Mouse (Mus musculus) embryonic facial prominence, embryonic 15.5 days (tissue): Measurements from ENCODE around the gene Tfdp2. TPM values are rescaled to one million over a fixed set of nuclear protein-coding genes. Genes with fewer than 3 reads are reported as not detected.
A peak's percentile ranks its signal among the peaks of the same experiment; 100 is the strongest.

Source experiments
- ATAC-seq: fragments of 200-750 bp; cut with Nextera tagmentation; 2 replicates; pipeline ENCODE4 v1.8.0; 2017; ENCODE audit warnings: low read depth, moderate TSS enrichment; ENCODE audit not compliant: insufficient number of reproducible peaks, low FRiP score, low TSS enrichment
- H3K27ac ChIP-seq: fragments of 300-500 bp; sonication (generic); replicated peaks from 2 replicates; pipeline ENCODE4 v1.5.1; 2015; ENCODE audit warnings: mild to moderate bottlenecking, inconsistent platforms
- H3K27me3 ChIP-seq: fragments of 300-500 bp; sonication (generic); 2 replicates; pipeline ENCODE4 v1.6.1; 2015; ENCODE audit warnings: inconsistent platforms
- H3K36me3 ChIP-seq: fragments of 300-500 bp; sonication (generic); 2 replicates; pipeline ENCODE4 v1.6.1; 2015; ENCODE audit warnings: mild to moderate bottlenecking, inconsistent platforms
- H3K4me1 ChIP-seq: fragments of 300-500 bp; sonication (generic); 2 replicates; pipeline ENCODE4 v1.6.1; 2015; ENCODE audit warnings: inconsistent platforms
- H3K4me2 ChIP-seq: fragments of 300-500 bp; sonication (generic); replicated peaks from 2 replicates; pipeline ENCODE4 v1.6.1; 2015; ENCODE audit warnings: mild to moderate bottlenecking, inconsistent platforms
- H3K4me3 ChIP-seq: fragments of 300-500 bp; sonication (generic); replicated peaks from 2 replicates; pipeline ENCODE4 v1.5.1; 2015; ENCODE audit warnings: mild to moderate bottlenecking, inconsistent platforms
- H3K9ac ChIP-seq: fragments of 300-500 bp; sonication (generic); 2 replicates; pipeline ENCODE4 v1.6.1; 2015; ENCODE audit warnings: inconsistent platforms
- H3K9me3 ChIP-seq: fragments of 300-500 bp; sonication (generic); replicated peaks from 2 replicates; pipeline ENCODE4 v1.6.1; 2016; ENCODE audit warnings: inconsistent platforms
- WGBS: fragments of 180-500 bp; shearing (Covaris S2); methylation state at CpG from one replicate; pipeline ENCODE4 v1.1.7; 2015; 5-methylcytosine and 5-hydroxymethylcytosine counted together
- polyA plus RNA-seq: library from polyadenylated mRNA; unstranded; fragments of >200 nt; fragmentation: Nextera tagmentation; extraction: Ambion mirVana; gene quantifications from 2 replicates; pipeline ENCODE4 v1.2.1, GENCODE M21; 2015

The Tfdp2 gene
- polyA plus RNA-seq, 1 experiment from 2014 or later, result 34.4 TPM

DNA sequence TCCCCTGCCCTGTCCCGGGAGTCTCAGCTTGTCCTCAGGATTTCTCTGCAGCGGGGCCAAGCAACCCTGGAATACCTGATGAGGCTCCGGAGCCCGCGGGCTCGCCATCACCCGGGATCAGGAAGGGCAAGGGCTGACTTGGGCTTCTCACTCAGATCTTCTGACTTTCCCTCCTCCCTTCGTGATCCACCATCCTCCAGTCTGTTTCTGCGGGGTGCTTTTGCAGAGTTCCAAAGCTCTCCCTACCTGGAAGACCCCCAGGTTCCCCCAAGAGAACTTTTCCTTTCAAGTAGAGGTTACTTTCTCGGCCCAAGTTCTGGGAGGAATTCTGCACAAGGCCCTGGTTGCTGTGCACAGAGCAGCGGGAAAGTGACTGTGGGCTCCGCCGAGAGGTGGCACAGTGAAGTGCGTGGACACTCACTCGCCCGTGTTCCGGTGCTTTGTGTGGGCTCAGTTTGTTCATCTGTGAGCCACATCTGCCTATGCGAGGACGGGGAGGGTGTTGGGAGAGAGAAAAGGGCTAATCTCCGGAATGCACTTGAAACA is 634 bp downstream of the Tfdp2 start:
- H3K4me1 ChIP-seq, result peaks cover 14% of the 10 kb centered on the region; the same call in 1 of the 2 replicates
- WGBS, result under 1% methylated on average over 20 of the region's 20 CpGs
- peak overlapping the region; percentile 91 for H3K4me3 ChIP-seq
- H3K4me2 ChIP-seq, result peak overlapping the region; percentile 94
- ATAC-seq, result no peak
- no peaks in the 10 kb centered on the region for H3K27me3 ChIP-seq
- H3K9me3 ChIP-seq, result no peaks in the 10 kb centered on the region
- peak overlapping the region; percentile 70 for H3K9ac ChIP-seq
- no peaks in the 10 kb centered on the region for H3K36me3 ChIP-seq
- peak overlapping the region; percentile 85 for H3K27ac ChIP-seq

DNA sequence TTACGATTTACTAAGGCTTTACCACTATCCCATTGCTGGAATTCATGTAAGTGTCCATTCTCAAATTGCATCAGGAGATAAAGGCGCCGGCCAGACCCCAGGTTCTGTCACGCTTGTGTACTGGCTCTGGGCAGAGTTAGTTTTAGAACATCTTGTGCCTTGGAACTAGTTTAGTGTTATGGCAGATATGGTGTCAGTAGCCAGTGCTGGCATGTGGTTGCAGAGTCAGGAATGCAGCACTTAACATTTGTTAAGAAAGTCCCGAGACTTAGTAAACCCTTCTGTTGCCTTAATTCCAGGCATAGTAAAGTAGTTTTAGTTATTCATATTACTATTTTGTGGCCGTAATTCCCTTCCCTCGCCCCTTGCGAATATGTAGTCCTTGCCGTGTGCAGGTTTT is 1.7 kb downstream of the Tfdp2 start:
- no peak overlapping the region for H3K9ac ChIP-seq

DNA sequence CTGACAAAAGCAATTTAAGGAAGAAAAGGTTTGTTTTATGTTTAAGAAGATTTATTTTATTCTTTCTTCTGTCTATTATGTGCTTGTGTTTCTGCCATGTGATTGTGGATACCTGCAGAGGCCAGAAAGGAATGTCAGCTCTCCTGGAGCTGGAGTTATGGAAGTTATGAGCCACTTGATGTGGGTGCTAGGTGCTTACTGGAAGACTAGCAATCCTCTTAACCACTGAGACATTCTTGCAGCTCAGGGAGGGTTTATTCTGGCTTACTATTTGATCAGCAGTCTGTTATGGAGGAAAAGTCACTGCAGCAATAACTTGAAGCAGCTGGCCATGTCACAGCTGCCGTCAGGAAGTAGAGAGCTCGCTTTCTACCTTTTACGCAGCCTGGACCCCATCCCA is 7.6 kb downstream of the Tfdp2 start:
- 70% methylated on average over 3 of the region's 3 CpGs for WGBS
- H3K27ac ChIP-seq, result no peak overlapping the region
- no peak overlapping the region for H3K9ac ChIP-seq
- 0 out of 2 replicates have a peak, but pooled peaks cover 9% of the 10 kb centered on the region for H3K36me3 ChIP-seq
- H3K4me3 ChIP-seq, result no peak overlapping the region
- no peaks in the 10 kb centered on the region for H3K9me3 ChIP-seq
- no peaks in the 10 kb centered on the region for H3K4me1 ChIP-seq
- ATAC-seq, result no peak
- no peak overlapping the region for H3K4me2 ChIP-seq
- H3K27me3 ChIP-seq, result no peaks in the 10 kb centered on the region

More for the DNA sequence above, 1.7 kb downstream of the Tfdp2 start:
- 58% methylated on average over 9 of the region's 9 CpGs for WGBS
- Histone ChIP-seq H3K4me2 (peak overlapping the region; percentile 94), H3K27me3 (no peaks in the 10 kb centered on the region), H3K4me3 (peak overlapping the region; percentile 91; the same call in 1 of the 2 replicates), H3K4me1 (peaks cover 14% of the 10 kb centered on the region; the same call in 1 of the 2 replicates), H3K9me3 (no peaks in the 10 kb centered on the region), H3K27ac (no peak overlapping the region), H3K36me3 (no peaks in the 10 kb centered on the region)
- no peak for ATAC-seq

GRCm38 (mm10) chr9:96207428-96207827 is 11.4 kb downstream of the Tfdp2 start:
- H3K36me3 ChIP-seq, result 0 out of 2 replicates have a peak, but pooled peaks cover 9% of the 10 kb centered on the region
- WGBS, result 95% methylated on average over 3 of the region's 3 CpGs
- no peak overlapping the region for H3K9ac ChIP-seq
- no peak overlapping the region for H3K27ac ChIP-seq
- no peaks in the 10 kb centered on the region for H3K27me3 ChIP-seq
- no peak overlapping the region for H3K4me3 ChIP-seq
- H3K4me1 ChIP-seq, result no peaks in the 10 kb centered on the region
- no peaks in the 10 kb centered on the region for H3K9me3 ChIP-seq
- no peak for ATAC-seq
- no peak overlapping the region for H3K4me2 ChIP-seq

- Histone ChIP-seq H3K9ac (no peak overlapping the region), H3K4me1 (no peaks in the 10 kb centered on the region), H3K9me3 (no peaks in the 10 kb centered on the region), H3K4me3 (no peak overlapping the region), H3K4me2 (no peak overlapping the region), H3K36me3 (no peaks in the 10 kb centered on the region), H3K27ac (no peak overlapping the region), H3K27me3 (no peaks in the 10 kb centered on the region)
- 86% methylated on average over 3 of the region's 3 CpGs for WGBS
- no peak for ATAC-seq
These were observed 17.1 kb downstream of the Tfdp2 start for GRCm38 (mm10) chr9:96213036-96213645.

DNA sequence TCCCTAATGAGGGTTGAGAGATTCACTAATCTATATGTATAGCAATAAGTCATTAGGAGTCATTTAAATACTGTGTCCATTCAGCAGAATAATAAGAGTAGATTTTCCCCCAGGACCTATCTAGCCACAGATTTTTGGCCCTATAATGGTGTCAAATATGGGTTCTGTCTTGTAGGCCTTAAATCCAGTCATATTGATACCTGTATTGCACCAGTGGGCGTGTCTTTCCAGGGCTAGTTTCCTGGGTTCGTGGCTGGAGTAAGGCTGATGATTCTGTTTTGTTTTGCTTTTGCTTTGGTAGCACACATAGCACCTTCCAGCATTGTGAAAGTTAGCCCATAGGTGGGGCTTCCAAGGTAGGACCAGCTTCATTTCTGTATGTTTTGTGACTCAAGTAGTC is 18.1 kb downstream of the Tfdp2 start:
- Histone ChIP-seq H3K27me3 (no peaks in the 10 kb centered on the region), H3K27ac (no peak overlapping the region), H3K36me3 (no peaks in the 10 kb centered on the region), H3K4me2 (no peak overlapping the region), H3K4me1 (no peaks in the 10 kb centered on the region), H3K4me3 (no peak overlapping the region), H3K9me3 (no peaks in the 10 kb centered on the region), H3K9ac (no peak overlapping the region)
- ATAC-seq, result no peak
- WGBS, result 90% methylated on average over 2 of the region's 2 CpGs

- Histone ChIP-seq H3K4me2 (no peak overlapping the region), H3K9ac (no peak overlapping the region)
- 90% methylated on average over 1 of the region's 1 CpGs for WGBS
These were observed 21.2 kb downstream of the Tfdp2 start for GRCm38 (mm10) chr9:96217299-96217698.

GRCm38 (mm10) chr9:96217799-96218198 is 21.7 kb downstream of the Tfdp2 start:
- H3K4me3 ChIP-seq, result no peak overlapping the region
- H3K27ac ChIP-seq, result no peak overlapping the region
- H3K36me3 ChIP-seq, result no peaks in the 10 kb centered on the region
- H3K4me1 ChIP-seq, result no peaks in the 10 kb centered on the region
- H3K9ac ChIP-seq, result no peak overlapping the region
- no peak overlapping the region for H3K4me2 ChIP-seq
- no peaks in the 10 kb centered on the region for H3K9me3 ChIP-seq
- H3K27me3 ChIP-seq, result no peaks in the 10 kb centered on the region
- no peak for ATAC-seq

More at GRCm38 (mm10) chr9:96217299-96217698, 21.2 kb downstream of the Tfdp2 start:
- Histone ChIP-seq H3K27ac (no peak overlapping the region), H3K9me3 (no peaks in the 10 kb centered on the region), H3K36me3 (no peaks in the 10 kb centered on the region), H3K4me3 (no peak overlapping the region), H3K27me3 (no peaks in the 10 kb centered on the region), H3K4me1 (no peaks in the 10 kb centered on the region)
- no peak for ATAC-seq

DNA sequence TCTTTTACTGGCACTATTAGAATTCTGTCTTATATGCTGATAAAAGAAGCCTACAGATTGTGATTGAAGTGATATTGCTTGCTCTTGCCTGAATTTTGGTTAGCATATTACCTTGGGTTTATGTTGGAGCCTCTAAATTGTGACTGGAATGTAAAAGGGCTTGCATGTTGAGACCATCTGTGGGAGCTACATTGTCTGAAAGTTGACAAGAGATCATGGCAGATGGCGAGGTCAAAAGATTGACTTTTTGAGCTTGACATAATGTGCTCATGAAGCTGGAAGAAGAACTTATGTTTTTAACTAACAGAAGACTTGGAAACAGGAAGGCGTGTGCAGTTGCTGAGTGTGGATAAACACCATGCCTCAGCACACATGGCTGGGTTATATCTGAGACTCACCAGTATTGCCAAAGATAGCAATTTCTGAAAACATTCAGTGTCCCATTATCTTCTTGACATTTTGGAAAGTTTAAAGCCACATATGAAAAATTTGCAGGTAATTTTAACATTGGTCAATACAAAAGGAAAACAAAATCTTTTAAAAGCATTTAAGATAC is 23.1 kb downstream of the Tfdp2 start:
- H3K4me1 ChIP-seq, result peaks cover 8% of the 10 kb centered on the region; the same call in 1 of the 2 replicates
- H3K4me2 ChIP-seq, result no peak overlapping the region
- H3K9ac ChIP-seq, result no peak overlapping the region
- no peak overlapping the region for H3K4me3 ChIP-seq
- 52% methylated on average over 2 of the region's 2 CpGs for WGBS
- no peaks in the 10 kb centered on the region for H3K36me3 ChIP-seq
- no peak overlapping the region for H3K27ac ChIP-seq
- no peaks in the 10 kb centered on the region for H3K27me3 ChIP-seq
- H3K9me3 ChIP-seq, result no peaks in the 10 kb centered on the region
- ATAC-seq, result no peak

- Histone ChIP-seq H3K36me3 (no peaks in the 10 kb centered on the region), H3K4me2 (no peak overlapping the region), H3K9ac (no peak overlapping the region), H3K4me3 (no peak overlapping the region), H3K27me3 (no peaks in the 10 kb centered on the region), H3K9me3 (no peaks in the 10 kb centered on the region), H3K27ac (no peak overlapping the region), H3K4me1 (peaks cover 8% of the 10 kb centered on the region; the same call in 1 of the 2 replicates)
- ATAC-seq, result no peak
These were observed 24.3 kb downstream of the Tfdp2 start for GRCm38 (mm10) chr9:96220419-96220818.

DNA sequence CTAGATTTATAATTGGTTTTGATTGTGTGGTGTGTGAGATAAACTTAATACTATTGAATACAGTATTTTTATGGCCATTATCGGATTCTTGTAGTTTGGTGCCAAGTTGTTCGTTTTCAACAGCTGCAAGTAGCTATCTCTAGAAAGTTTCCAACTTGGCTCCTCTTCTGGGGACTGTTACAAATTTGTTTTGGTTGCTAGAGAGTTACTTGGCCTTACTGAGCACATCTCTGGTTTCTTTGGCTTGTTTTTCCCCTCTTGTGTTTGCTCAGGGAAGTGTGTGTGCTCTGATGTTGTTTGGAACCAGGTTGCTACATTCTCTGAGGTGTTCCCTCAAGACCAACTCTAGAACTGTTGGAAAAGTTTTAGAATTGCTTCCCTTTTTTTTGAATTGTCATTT is 27.2 kb downstream of the Tfdp2 start:
- WGBS, result 59% methylated on average over 2 of the region's 2 CpGs
- H3K4me3 ChIP-seq, result no peak overlapping the region
- H3K9ac ChIP-seq, result no peak overlapping the region
- H3K36me3 ChIP-seq, result no peaks in the 10 kb centered on the region
- peaks cover 8% of the 10 kb centered on the region; the same call in 1 of the 2 replicates for H3K4me1 ChIP-seq
- no peaks in the 10 kb centered on the region for H3K27me3 ChIP-seq
- no peak for ATAC-seq
- no peaks in the 10 kb centered on the region for H3K9me3 ChIP-seq
- H3K27ac ChIP-seq, result 0 out of 2 replicates have a peak overlapping the region, but pooled peaks have one; percentile 7
- no peak overlapping the region for H3K4me2 ChIP-seq
